Mouse (Mus musculus): ENCODE data around the gene Ada.

The Ada gene

DNA sequence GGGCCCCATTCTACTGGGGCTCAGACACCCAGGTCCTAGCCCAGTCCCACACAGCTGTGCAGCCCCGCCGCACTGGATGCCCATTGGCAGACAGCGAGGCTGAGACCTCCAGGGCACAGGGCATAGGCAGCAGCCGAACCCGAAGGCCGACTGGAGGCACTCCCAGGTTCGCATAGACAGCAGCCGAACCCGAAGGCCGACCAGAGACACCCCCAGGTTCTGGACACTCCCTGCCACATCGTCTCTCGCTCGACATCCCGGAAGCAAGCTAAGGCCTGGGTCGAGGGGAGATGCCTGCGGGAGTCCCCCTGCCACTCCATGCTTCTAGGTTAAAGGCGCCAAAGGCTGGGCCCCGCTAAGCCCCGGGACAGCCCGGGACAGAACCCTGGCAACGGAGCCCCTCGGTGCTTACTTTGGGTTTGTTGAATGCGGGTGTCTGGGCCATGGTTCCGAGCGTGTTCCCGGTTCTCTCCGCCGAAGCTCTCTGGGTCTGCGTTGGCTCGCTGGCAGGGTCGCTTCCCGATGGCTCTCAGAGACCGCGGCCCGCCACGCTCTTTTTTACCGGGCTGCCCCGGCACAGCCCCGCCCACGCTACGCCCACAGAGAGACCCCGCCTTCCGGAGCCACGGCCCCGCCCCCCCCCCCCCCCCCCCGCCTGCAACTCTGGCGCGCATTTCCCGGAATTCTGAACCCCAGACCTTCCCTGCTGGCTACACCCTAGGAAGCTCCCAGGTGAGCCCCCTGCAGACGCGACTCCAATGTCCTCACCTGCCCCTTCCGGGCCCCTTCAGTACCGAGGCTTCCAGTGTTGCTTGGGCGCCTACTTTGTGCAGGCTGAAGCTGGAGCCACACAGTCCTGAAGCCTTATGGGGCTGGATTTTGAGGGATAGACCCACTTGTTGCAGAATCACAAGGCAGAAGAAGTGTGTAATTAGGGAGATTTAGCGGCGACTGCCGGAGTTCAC lies at the start of gene Ada:
Gene Ada, minus strand, starts transcription at position 593 of the 965 bp plus-strand sequence.
- CTCF ChIA-PET, result interaction anchor here (0.7 kb wide), 2 partner anchors 37 to 38 kb away, joined by 5 read pairs; no protein-coding TSS in a partner anchor

DNA sequence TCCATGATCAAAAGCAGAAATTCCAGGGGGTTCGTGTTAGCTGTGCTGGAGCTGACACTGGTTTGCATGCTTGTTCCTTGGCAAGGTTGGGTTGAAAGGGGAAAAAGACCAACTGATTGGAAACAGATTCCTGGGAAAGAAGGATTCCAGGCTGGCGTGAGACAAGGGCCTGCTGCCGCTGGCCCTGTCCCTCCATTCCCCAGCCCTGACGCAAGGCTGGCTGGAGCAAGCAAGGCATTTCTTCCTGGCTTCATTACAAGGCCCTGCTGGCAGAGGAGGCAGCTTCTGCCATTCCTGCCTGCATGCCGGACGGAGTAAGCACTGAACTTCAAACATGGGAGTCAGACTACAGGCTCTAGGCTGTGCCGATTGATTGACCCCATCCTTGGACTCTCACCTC lies 48.4 kb upstream of the Ada start:
- CTCF ChIA-PET, result no interaction called here

DNA sequence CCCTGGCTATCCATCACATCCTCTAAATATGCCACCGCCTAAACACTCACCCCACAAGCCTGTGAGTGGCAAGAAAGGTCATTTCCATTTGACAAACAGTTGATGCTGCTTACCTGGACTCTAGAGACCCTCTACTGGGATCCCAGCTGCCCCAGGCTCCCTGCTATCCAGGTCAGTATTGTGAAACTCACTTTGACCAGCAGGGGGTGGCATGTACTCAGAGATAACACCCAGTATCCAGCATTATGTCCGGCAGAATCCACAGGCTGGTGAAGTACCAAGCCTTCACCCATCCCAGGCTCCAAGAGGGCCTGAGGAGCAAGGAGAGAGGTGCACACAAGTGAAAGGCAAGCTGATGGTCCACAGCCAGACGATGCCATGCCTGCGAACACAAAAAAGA lies 38.4 kb upstream of the Ada start:
- CTCF ChIA-PET, result no interaction called here

DNA sequence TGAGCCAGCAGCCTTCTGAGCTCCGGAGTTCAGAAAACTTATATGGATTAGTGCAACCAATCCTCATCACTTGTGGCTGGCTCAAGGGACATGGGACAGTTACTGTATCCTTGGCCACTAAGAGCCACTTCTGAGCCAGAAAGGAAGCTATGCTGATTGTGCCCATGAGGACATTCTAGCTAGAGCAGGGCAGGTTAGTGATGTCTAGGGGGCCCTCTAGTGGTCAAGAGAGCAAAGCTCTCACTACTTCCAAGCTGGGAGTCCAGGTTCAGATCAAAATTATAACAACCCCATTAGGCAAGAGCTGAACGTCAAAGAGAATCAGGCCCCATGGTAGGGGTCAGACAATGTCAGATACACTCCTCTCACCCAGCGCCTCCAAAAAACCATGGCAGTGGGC lies 37.7 kb upstream of the Ada start:
- CTCF ChIA-PET, result interaction anchor here (0.6 to 1.4 kb wide), 2 partner anchors 38 to 42 kb away, joined by 3 to 5 read pairs; partner anchors contain the start of gene Ada

DNA sequence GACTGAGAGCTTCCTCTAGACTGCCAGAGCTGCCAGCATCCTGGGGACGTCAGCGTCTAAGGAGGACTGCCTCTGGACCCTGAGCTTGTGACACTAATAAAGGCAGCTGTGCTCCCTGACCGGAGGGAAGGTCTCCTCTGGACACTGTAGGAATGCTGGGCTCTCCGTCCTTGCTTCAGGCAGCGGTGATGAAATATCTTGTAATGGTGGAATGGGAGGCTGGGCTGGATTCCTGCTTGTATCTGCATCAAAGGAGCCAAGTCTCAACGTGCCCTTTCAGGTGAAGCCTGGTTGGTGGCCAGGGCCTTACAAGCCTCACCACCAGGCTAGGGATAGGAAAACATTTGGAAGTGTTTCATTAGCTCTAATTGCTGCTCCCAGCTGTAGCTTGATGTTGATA lies 37.0 kb upstream of the Ada start:
- CTCF ChIA-PET, result interaction anchor here (0.6 to 1.4 kb wide), 2 partner anchors 37 to 43 kb away, joined by 3 to 5 read pairs; partner anchors contain the start of gene Ada

DNA sequence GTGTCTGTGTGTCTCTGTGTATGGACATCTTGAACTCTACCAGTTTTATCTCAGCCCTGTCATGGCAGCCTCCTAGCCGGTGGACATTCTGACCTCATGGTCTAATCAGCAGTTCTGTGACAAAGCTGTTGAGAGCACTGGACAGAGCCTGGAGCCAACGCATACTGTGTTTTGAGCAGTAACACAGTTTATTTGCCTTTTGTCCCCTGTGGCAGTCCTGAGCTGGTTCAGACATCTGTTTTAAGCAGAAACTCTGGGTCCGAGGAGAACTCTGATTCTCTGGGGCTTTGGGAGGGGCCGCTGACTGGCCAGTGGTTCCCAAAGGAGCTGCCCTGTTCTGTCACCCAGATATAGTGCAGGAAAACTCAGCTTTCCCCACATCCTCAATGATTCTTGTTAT lies 33.9 kb upstream of the Ada start:
- CTCF ChIA-PET, result interaction anchor here (0.6 to 0.7 kb wide), 2 partner anchors 69 to 100 kb away, joined by 6 to 8 read pairs; no protein-coding TSS in a partner anchor

DNA sequence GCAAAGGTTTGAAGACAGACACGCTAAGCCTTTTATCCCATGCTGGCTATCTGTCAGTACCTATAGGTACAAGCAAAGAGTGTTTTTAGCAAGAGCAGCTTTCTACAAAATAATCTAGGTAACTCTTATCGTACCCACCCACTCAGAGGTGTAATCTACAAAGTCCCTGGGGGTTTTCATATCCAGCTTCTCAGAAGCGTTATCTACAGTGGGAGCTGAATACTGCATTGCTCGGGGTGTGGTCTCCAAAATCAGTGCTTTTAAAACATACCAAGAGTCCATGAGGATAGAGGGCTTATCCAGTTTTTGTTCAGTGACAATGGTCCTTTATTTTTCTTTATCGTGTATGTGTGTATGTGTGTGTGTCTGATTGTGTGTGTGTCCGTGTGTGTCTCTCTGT lies 33.3 kb upstream of the Ada start:
- CTCF ChIA-PET, result interaction anchor here (0.6 kb wide), 1 partner anchor 99 kb away, joined by 8 read pairs; no protein-coding TSS in a partner anchor

DNA sequence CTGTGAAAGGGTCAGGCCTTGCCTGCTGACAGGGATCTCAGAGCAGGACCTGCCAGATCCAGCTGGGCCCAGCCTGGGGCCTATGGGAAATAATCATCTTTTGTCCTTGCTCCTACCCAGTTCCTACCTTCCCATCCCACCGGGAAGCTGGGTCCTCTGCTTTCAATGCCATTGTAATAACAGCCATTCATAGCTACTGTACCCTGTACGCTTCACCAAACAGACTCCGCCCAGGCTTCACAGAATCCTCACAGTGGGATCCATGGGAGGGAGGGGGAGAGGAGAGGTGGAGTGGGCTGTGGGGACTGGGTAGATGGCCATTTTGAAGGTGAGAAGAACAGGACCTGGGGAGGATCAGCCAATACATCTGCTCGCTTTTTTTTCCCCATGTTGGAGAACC lies 28.9 kb upstream of the Ada start:
- CTCF ChIA-PET, result no interaction called here

DNA sequence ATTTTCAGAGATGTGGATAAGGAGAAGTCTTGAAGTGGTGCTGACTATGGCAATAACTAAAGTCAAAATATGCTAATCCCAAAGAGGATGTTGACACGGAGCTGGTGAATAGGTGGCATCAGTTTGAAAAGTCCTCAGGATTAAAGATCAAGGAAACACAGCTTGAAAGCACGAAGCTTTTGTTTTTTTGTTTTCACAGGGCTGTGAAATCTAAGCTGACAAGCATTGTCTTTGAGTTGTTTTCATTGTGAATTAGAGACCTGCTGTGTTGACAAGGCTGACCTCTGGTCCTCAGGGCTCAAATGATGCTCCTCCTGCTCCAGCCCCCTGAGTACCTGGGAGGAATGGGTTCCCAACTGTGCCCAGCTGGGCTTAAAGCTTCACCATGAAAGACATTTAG lies 27.0 kb upstream of the Ada start:
- CTCF ChIA-PET, result no interaction called here

DNA sequence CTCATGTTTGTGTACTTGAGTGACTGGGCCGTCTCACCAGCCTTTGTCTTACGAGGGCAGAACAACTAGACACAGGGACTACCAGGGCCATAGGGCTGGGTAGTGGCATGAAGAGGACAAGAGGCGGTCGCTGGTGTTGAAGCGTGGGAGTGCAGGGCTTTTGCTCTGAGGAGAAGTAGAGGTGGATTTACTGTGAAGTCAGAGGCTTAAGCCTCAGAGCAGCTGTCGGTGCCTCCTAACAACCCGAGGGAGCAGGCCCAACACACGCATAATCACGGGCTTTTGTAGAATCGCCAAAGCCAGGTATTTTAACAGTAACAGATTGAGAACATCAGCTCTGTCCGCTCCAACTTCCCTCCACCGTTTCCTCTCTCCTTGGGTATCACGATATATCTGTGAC lies 26.6 kb upstream of the Ada start:
- CTCF ChIA-PET, result no interaction called here

DNA sequence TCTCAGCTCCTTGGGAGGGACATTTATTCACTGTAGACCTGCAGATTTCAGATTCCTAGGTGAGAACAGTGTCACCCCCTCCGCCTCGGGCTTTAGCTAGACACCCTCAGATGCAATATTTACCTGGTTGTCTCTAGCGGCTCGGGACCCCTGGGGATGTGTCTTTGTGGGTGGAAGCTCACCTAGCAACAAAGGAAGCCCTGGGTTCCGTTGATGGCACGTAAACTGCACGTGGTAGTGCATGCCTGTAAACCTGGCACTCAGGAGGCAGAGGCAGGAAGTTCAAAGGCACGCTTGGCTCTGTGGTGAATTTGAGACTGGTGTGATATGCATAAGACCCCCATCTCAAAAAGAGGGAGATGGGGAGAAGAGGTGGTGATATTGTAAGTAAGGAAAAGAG lies 20.7 kb upstream of the Ada start:
- CTCF ChIA-PET, result no interaction called here

DNA sequence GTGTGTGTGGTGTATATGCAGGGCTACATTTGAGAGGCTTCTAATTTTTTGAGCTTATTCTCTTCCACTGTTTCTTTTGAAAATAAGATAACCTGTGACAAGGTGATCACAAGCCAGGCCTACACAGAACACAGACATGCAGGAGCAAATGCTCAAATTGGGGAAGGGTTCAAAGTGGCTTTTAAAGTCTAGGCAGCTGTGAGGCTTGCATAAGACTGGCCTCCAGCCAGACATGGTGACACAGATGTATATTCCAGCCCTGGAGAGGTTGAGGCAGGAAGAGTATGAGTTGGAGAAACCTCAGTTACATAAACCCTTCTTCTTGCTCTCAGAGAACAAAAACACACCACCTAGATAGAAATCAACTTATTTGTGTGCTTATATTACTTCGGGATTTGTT lies 16.9 kb upstream of the Ada start:
- CTCF ChIA-PET, result no interaction called here

DNA sequence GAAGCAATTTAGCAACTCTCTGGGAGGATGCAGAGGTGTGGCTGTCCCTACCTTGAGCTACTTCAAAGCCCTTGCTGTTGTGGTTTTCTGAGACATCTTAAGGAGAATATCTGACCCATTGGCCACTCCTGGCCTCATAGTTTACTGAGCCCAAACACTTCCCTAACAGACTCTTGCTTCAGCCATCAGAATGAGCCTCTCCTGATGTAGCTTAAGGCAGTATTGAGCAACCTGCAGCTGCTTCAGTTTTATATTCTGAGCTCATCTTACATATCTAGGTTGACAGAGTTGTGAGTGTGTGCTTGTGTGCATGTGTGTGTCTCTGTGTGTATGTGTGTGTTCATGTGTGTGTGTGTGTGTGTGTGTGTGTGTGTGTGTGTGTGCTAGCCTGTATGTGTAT lies 16.2 kb upstream of the Ada start:
- CTCF ChIA-PET, result no interaction called here

DNA sequence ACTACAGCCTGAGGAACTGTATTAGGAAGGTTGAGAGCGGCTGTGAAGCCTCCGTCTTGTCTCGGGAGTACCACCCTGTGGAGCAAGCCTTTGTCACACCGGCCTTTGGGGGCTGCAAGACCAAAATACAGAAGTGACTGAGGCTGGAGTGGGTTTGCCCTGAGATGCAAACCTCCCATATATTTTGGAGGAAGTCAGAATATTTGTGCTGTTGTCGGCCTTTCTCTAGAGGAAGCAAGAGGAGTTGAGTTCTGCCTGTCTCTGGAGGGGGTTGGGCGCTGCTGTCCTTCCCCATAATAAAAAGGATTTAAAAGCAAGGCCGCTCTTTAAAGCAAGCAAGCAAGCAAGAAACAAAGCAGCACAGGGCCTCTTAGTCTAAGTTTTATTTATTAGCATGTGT lies 11.4 kb upstream of the Ada start:
- CTCF ChIA-PET, result no interaction called here

DNA sequence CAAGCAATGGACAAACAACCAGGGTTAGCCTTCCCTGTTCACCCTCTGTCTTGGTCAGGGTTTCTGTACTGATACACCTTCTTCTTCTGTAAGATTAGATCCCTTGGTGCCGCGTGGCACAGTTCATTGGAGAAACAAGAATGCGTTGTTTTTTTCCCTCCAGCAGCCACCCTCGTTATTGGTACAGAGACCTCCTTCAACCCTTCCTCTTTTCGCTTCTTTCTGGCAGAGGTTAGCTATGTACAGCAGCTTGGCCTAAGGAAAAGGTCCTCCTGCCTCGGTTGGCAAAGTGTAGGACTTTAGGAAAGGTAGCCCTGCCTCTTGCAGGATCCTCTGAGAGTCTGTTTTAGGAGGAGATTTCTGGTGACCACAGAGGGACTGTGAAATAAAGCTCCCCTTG lies 10.6 kb upstream of the Ada start:
- CTCF ChIA-PET, result no interaction called here

DNA sequence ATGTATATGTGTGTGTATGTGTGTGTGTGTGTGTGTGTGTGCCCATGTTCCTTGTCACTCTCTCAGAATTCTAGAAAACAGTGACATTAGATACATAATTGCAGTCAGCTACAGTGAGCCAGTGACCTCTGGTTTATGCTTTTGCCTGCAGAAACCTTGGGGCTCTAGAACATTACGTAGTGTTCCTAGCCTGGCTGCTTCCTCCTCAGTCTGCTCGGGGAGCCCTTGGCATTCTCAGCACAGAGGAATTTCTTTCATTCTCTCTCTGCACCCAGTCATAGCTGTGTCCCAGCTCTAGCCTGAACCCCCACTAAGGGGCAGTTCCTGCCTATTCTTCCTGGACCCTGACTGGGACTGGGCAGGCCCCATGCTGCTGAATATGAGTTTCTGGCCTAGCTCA lies 8.1 kb upstream of the Ada start:
- CTCF ChIA-PET, result no interaction called here

DNA sequence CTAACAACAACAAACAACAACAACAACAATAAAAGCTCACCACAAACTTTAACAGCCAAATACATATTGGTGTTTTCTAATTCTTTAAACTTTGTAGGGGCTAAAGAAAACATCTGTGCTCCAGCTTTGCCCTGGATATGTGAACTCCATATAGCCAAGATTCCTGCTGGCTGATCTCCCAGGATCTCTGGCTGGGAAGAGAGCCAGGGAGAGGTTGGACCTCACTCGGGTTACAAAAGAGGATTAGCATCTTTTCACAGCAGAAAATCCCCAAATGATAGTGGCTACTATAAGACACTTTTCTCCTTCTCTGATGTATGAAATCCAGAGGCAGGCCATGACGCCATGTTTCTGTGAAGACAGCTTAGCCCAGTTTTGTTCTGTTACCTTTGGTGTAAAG lies 6.7 kb upstream of the Ada start:
- CTCF ChIA-PET, result no interaction called here

DNA sequence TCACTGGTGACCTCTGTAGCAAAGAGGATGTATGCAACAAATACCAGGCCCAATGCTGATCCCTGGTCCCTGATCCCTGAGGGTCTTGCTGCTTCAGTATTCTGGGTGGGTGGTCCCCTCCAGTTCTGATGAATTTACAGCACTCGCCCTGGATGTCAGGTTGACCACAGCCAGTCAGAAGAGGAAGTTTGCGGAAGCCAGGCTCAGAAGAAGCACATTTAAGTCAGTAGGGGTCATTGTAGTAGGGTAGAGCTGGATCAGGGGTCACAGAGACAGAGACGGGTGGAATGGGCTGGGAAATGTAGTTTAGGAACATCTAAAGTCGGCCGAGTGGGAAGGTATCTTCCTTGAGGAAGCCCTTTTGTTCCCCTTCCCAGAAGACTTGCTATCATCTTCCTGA lies 4.2 kb upstream of the Ada start:
- CTCF ChIA-PET, result interaction anchor here (0.6 kb wide), 1 partner anchor 139 kb away, joined by 4 read pairs; no protein-coding TSS in a partner anchor

DNA sequence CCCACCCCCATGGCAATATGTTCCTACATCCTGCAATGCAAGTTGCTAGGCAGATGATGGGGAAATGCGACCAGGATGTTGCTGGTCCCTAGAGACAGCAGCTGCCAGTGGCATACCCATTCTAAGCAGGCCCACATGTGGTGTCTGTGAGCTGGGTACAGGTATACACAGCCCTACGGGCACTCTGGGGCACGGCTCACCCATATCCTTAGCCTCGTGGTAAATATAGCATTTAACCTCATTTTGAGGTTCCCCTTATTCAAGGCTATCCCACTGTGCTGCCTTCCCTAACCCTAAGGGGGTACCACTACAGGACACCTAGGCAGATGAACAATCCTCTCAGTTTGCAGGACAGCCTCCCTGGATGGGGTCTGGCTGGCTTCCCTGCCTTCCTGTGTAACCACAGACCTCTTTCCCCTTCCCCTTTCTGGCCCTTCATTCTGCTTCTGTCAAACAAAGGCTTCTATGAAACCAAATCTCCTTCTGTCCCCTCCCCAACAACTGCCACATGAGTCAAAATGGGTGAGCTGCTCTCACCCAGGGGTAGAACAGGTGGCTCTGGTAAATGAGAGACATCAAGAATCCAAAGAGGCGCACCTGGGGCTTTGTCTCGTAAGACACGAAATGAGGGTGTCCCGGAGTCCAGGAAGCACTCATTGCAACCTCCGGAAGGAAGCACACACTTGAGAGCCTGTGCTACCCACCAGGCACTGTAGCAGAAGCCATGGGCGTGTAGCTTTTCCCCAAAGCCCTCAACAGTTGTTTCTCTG lies 5.1 kb downstream of the Ada start:
- CTCF ChIA-PET, result interaction anchor here (0.6 kb wide), 1 partner anchor 32 kb away, joined by 6 read pairs; no protein-coding TSS in a partner anchor

DNA sequence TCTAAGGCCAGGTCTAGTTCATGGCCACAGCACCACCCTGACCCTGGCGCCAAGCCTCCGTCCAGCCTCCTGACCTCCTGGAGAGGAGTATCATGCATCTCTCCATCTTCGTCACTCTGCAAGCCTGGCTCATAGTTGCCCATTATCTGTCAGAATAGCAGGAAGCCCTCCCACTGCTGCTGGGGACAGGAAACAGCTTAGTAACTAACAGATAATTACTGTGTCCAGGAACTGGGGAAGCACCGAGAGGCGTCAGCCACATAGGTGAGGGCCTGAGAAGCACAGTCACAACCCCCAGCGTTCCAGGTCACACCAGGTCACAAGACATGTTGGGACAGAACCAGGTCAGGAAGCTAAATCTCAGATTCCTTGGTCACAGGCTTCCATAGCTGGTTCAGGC lies 6.7 kb downstream of the Ada start:
- CTCF ChIA-PET, result no interaction called here

DNA sequence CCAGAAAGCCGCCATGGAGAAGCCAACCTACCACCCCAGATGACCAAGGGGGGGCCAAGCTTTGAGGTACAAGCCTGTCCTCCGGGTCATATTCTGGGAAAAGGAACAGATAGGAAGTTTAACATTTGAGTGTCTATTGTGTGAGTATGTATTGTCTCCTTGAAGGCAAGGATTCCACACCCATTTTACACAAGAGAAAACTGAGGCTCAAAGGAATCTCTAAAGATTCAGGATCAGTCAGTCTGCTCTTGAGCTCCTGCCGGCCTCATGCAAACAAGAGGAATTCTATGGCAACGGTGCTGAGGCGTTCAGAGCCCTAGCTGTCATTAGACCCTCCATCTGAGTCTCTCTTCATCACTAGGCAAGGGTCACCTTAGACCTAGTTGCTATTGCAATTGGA lies 7.4 kb downstream of the Ada start:
- CTCF ChIA-PET, result interaction anchor here (0.6 kb wide), 1 partner anchor 155 kb away, joined by 9 read pairs; no protein-coding TSS in a partner anchor

DNA sequence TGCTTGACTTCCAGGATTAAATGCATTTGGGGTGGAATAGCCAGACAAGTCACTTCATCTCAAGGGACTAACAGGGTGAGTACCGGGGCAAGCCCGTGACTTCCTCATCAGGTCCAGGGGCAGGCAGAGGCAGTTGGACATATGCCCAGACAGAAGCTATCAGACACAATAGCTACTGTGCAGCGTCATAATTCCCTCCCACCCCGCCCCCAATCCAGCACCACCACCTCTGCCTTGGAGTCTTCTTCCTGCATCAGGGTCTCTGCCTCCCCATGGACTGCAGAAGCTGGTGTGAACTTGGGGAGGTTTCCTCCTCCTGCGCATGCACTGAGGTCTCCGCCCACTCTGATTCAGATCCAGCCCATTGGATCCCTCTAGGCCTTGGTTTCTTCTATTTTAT lies 14.1 kb downstream of the Ada start:
- CTCF ChIA-PET, result no interaction called here

DNA sequence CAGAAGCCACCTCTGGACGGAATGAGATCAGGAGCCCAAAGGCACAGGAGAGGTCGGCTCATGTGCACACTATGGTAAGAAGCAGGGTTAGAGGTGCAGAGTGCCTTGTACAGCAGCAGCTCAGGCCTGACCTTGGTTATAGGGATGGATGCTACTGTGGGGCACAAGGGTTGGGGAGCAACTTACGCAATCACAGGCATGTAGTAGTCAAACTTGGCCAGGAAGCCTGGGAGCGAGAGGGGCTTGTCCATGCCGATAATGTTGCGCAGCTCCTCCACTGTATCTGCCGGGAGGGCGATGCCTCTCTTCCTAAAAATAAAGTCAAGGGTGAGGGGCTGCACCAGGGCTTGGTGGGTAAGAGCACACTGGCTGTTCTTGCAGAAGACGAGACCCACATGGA lies 14.9 kb downstream of the Ada start:
- CTCF ChIA-PET, result interaction anchor here (0.6 kb wide), 1 partner anchor 17 kb away, joined by 6 read pairs; no protein-coding TSS in a partner anchor
